Mouse (Mus musculus) forebrain, embryonic 16.5 days (tissue): ENCODE data around the gene Gm20388. TPM values are rescaled to one million over a fixed set of nuclear protein-coding genes. Genes with fewer than 3 reads are reported as not detected.
A peak's percentile ranks its signal among the peaks of the same experiment; 100 is the strongest.

ENCODE experiments used
- ATAC-seq: fragments of 200-750 bp; cut with Nextera tagmentation; 2 replicates; pipeline ENCODE4 v1.8.0; 2017; ENCODE audit warnings: mild to moderate bottlenecking, moderate library complexity
- H3K27ac ChIP-seq: fragments of 300-500 bp; sonication (generic); 2 replicates; pipeline ENCODE4 v1.5.1; 2014; ENCODE audit warnings: low read length, control low read depth
- H3K27me3 ChIP-seq: fragments of 300-500 bp; sonication (generic); replicated peaks from 2 replicates; pipeline ENCODE4 v1.6.1; 2014; ENCODE audit warnings: low read length; ENCODE audit not compliant: control insufficient read depth, insufficient read depth
- H3K36me3 ChIP-seq: fragments of 300-500 bp; sonication (generic); 2 replicates; pipeline ENCODE4 v1.6.1; 2014; ENCODE audit not compliant: control insufficient read depth, insufficient read depth
- H3K4me1 ChIP-seq: fragments of 300-500 bp; sonication (generic); replicated peaks from 2 replicates; pipeline ENCODE4 v1.6.1; 2014; ENCODE audit warnings: low read length; ENCODE audit not compliant: control insufficient read depth, insufficient read depth
- H3K4me2 ChIP-seq: fragments of 300-500 bp; sonication (generic); 2 replicates; pipeline ENCODE4 v1.6.1; 2014; ENCODE audit warnings: mild to moderate bottlenecking, low read length, control low read depth
- H3K4me3 ChIP-seq: fragments of 300-500 bp; sonication (generic); replicated peaks from 2 replicates; pipeline ENCODE4 v1.5.1; 2014; ENCODE audit warnings: mild to moderate bottlenecking, low read length, control low read depth
- H3K9ac ChIP-seq: fragments of 300-500 bp; sonication (generic); replicated peaks from 2 replicates; pipeline ENCODE4 v1.6.1; 2014; ENCODE audit warnings: low read depth, low read length, control low read depth
- H3K9me3 ChIP-seq: fragments of 300-500 bp; sonication (generic); 2 replicates; pipeline ENCODE4 v1.6.1; 2016; ENCODE audit warnings: low read length; ENCODE audit not compliant: control insufficient read depth
- WGBS: fragments of 180-500 bp; shearing (Covaris S2); extraction: QIAGEN DNeasy Blood & Tissue Kit; methylation state at CpG from one replicate; pipeline ENCODE4 v1.1.7; 2014; 5-methylcytosine and 5-hydroxymethylcytosine counted together
- polyA plus RNA-seq: library from polyadenylated mRNA; unstranded; fragments of >200 nt; fragmentation: Nextera tagmentation; extraction: Ambion mirVana; gene quantifications from 2 replicates; pipeline ENCODE4 v1.2.1, GENCODE M21; 2015

Gm20388 gene
- polyA plus RNA-seq, 1 experiment from 2014 or later: 4.7 TPM

- Histone ChIP-seq H3K4me1 (peaks cover 11% of the 10 kb centered on the region; the same call in 1 of the 2 replicates), H3K27ac (no peak overlapping the region), H3K4me2 (no peak overlapping the region), H3K27me3 (no peaks in the 10 kb centered on the region), H3K4me3 (no peak overlapping the region), H3K9me3 (no peaks in the 10 kb centered on the region), H3K36me3 (no peaks in the 10 kb centered on the region), H3K9ac (no peak overlapping the region; the same call in 1 of the 2 replicates)
- WGBS: 29% methylated on average over 14 of the region's 14 CpGs
- ATAC-seq: no peak
Measured at GRCm38 (mm10) chr8:120126357-120127161, 215.9 kb downstream of the Gm20388 start.

GRCm38 (mm10) chr8:120129547-120129946 lies 218.9 kb downstream of the Gm20388 start:
- 41% methylated on average over 4 of the region's 4 CpGs for WGBS
- Histone ChIP-seq H3K4me2 (no peak overlapping the region), H3K36me3 (no peaks in the 10 kb centered on the region), H3K27ac (no peak overlapping the region), H3K9ac (no peak overlapping the region), H3K27me3 (no peaks in the 10 kb centered on the region), H3K4me1 (peaks cover 11% of the 10 kb centered on the region; the same call in 1 of the 2 replicates), H3K4me3 (no peak overlapping the region), H3K9me3 (no peaks in the 10 kb centered on the region)
- no peak for ATAC-seq

GRCm38 (mm10) chr8:120131158-120131557 lies 220.5 kb downstream of the Gm20388 start:
- Histone ChIP-seq H3K27me3 (no peaks in the 10 kb centered on the region), H3K9me3 (no peaks in the 10 kb centered on the region), H3K9ac (no peak overlapping the region), H3K4me1 (peaks cover 11% of the 10 kb centered on the region; the same call in 1 of the 2 replicates), H3K4me2 (no peak overlapping the region), H3K27ac (no peak overlapping the region), H3K4me3 (no peak overlapping the region), H3K36me3 (no peaks in the 10 kb centered on the region)
- no peak for ATAC-seq
- WGBS: 86% methylated on average over 8 of the region's 8 CpGs

GRCm38 (mm10) chr8:120133169-120133568 lies 222.5 kb downstream of the Gm20388 start:
- Histone ChIP-seq H3K27ac (no peak overlapping the region), H3K9ac (no peak overlapping the region), H3K4me1 (peaks cover 20% of the 10 kb centered on the region), H3K4me2 (no peak overlapping the region), H3K27me3 (no peaks in the 10 kb centered on the region), H3K4me3 (no peak overlapping the region), H3K9me3 (no peaks in the 10 kb centered on the region), H3K36me3 (no peaks in the 10 kb centered on the region)
- ATAC-seq: no peak
- 83% methylated on average over 7 of the region's 7 CpGs for WGBS

GRCm38 (mm10) chr8:120135687-120136086 lies 225.0 kb downstream of the Gm20388 start:
- no peak overlapping the region; the same call in 1 of the 2 replicates for H3K27ac ChIP-seq
- no peaks in the 10 kb centered on the region for H3K27me3 ChIP-seq
- H3K4me2 ChIP-seq: no peak overlapping the region
- H3K36me3 ChIP-seq: no peaks in the 10 kb centered on the region
- H3K4me1 ChIP-seq: peaks cover 13% of the 10 kb centered on the region
- no peak overlapping the region for H3K4me3 ChIP-seq
- no peak overlapping the region for H3K9ac ChIP-seq
- WGBS: 90% methylated on average over 7 of the region's 7 CpGs
- H3K9me3 ChIP-seq: no peaks in the 10 kb centered on the region
- ATAC-seq: no peak

GRCm38 (mm10) chr8:120136618-120137017 lies 226.0 kb downstream of the Gm20388 start:
- H3K27me3 ChIP-seq: no peaks in the 10 kb centered on the region
- peak; percentile 88 for ATAC-seq
- no peak overlapping the region for H3K9ac ChIP-seq
- H3K27ac ChIP-seq: peak overlapping the region; percentile 69
- 35% methylated on average over 7 of the region's 7 CpGs for WGBS
- no peak overlapping the region for H3K4me2 ChIP-seq
- H3K4me3 ChIP-seq: no peak overlapping the region
- peaks cover 15% of the 10 kb centered on the region for H3K4me1 ChIP-seq
- H3K9me3 ChIP-seq: no peaks in the 10 kb centered on the region
- no peaks in the 10 kb centered on the region for H3K36me3 ChIP-seq

GRCm38 (mm10) chr8:120138958-120139357 lies 228.3 kb downstream of the Gm20388 start:
- H3K4me1 ChIP-seq: peaks cover 22% of the 10 kb centered on the region
- no peak overlapping the region for H3K9ac ChIP-seq
- 92% methylated on average over 2 of the region's 2 CpGs for WGBS
- H3K9me3 ChIP-seq: no peaks in the 10 kb centered on the region
- no peak for ATAC-seq
- H3K4me3 ChIP-seq: no peak overlapping the region
- no peaks in the 10 kb centered on the region for H3K27me3 ChIP-seq
- H3K4me2 ChIP-seq: no peak overlapping the region
- H3K27ac ChIP-seq: no peak overlapping the region
- H3K36me3 ChIP-seq: no peaks in the 10 kb centered on the region

GRCm38 (mm10) chr8:120140769-120141168 lies 230.1 kb downstream of the Gm20388 start:
- Histone ChIP-seq H3K9me3 (no peaks in the 10 kb centered on the region), H3K4me1 (peaks cover 32% of the 10 kb centered on the region), H3K9ac (no peak overlapping the region), H3K27ac (no peak overlapping the region), H3K27me3 (no peaks in the 10 kb centered on the region), H3K36me3 (no peaks in the 10 kb centered on the region), H3K4me3 (no peak overlapping the region), H3K4me2 (no peak overlapping the region)
- WGBS: 59% methylated on average over 3 of the region's 3 CpGs
- ATAC-seq: no peak

- ATAC-seq: peak; percentile 70
- Histone ChIP-seq H3K4me2 (no peak overlapping the region), H3K4me1 (peaks cover 19% of the 10 kb centered on the region), H3K27me3 (no peaks in the 10 kb centered on the region), H3K27ac (peak overlapping the region; percentile 77), H3K4me3 (no peak overlapping the region), H3K36me3 (no peaks in the 10 kb centered on the region), H3K9ac (peak overlapping the region; percentile 13; the same call in 1 of the 2 replicates), H3K9me3 (no peaks in the 10 kb centered on the region)
- WGBS: 52% methylated on average over 15 of the region's 15 CpGs
Measured at GRCm38 (mm10) chr8:120143911-120144651, 233.4 kb downstream of the Gm20388 start.
